Mouse (Mus musculus) embryonic facial prominence, embryonic 14.5 days (tissue): Measurements from ENCODE around the gene Polr2i. TPM values are rescaled to one million over a fixed set of nuclear protein-coding genes. Genes with fewer than 3 reads are reported as not detected.
A peak's percentile ranks its signal among the peaks of the same experiment; 100 is the strongest.

Experiments
- ATAC-seq: fragments of 200-750 bp; cut with Nextera tagmentation; 2 replicates; pipeline ENCODE4 v1.8.0; 2017; ENCODE audit warnings: low read depth, moderate number of reproducible peaks, moderate TSS enrichment
- DNase-seq: peaks from one replicate; pipeline ENCODE4 v3.0.0-alpha.2; 2015; ENCODE audit warnings: low spot score
- H3K27ac ChIP-seq: fragments of 300-500 bp; sonication (generic); replicated peaks from 2 replicates; pipeline ENCODE4 v1.5.1; 2014; ENCODE audit warnings: low read depth, mild to moderate bottlenecking, low read length, moderate library complexity
- H3K27me3 ChIP-seq: fragments of 300-500 bp; sonication (generic); replicated peaks from 2 replicates; pipeline ENCODE4 v1.6.1; 2014; ENCODE audit warnings: low read length; ENCODE audit not compliant: control insufficient read depth, insufficient read depth
- H3K36me3 ChIP-seq: fragments of 300-500 bp; sonication (generic); 2 replicates; pipeline ENCODE4 v1.6.1; 2014; ENCODE audit warnings: low read length, mixed read lengths; ENCODE audit not compliant: control insufficient read depth, insufficient read depth
- H3K4me1 ChIP-seq: fragments of 300-500 bp; sonication (generic); 2 replicates; pipeline ENCODE4 v1.6.1; 2014; ENCODE audit warnings: antibody characterized with exemption, low read length; ENCODE audit not compliant: control insufficient read depth, insufficient read depth
- H3K4me2 ChIP-seq: fragments of 300-500 bp; sonication (generic); 2 replicates; pipeline ENCODE4 v1.6.1; 2014; ENCODE audit warnings: low read depth, mild to moderate bottlenecking, low read length, moderate library complexity, mixed read lengths
- H3K4me3 ChIP-seq: fragments of 300-500 bp; sonication (generic); 2 replicates; pipeline ENCODE4 v1.5.1; 2014; ENCODE audit warnings: low read depth, mild to moderate bottlenecking, low read length
- H3K9ac ChIP-seq: fragments of 300-500 bp; sonication (generic); 2 replicates; pipeline ENCODE4 v1.6.1; 2014; ENCODE audit warnings: low read depth, mild to moderate bottlenecking, low read length, moderate library complexity, mixed read lengths
- H3K9me3 ChIP-seq: fragments of 300-500 bp; sonication (generic); 2 replicates; pipeline ENCODE4 v1.6.1; 2016; ENCODE audit warnings: low read length; ENCODE audit not compliant: control insufficient read depth
- WGBS: fragments of 180-500 bp; shearing (Covaris S2); extraction: QIAGEN DNeasy Blood & Tissue Kit; methylation state at CpG from one replicate; pipeline ENCODE4 v1.1.7; 2014; 5-methylcytosine and 5-hydroxymethylcytosine counted together
- polyA plus RNA-seq: library from polyadenylated mRNA; unstranded; fragments of >200 nt; fragmentation: Nextera tagmentation; extraction: Ambion mirVana; gene quantifications from 2 replicates; pipeline ENCODE4 v1.2.1, GENCODE M21; 2014

Gene Polr2i
- polyA plus RNA-seq, 1 experiment from 2014 or later = 180 TPM

GRCm38 (mm10) chr7:30216723-30217151 lies 15.0 kb upstream of the Polr2i start:
- H3K9ac ChIP-seq = no peak overlapping the region

GRCm38 (mm10) chr7:30217277-30217676 lies 14.5 kb upstream of the Polr2i start:
- no peaks in the 10 kb centered on the region for H3K27me3 ChIP-seq
- H3K9ac ChIP-seq = no peak overlapping the region
- H3K4me2 ChIP-seq = no peak overlapping the region
- H3K27ac ChIP-seq = no peak overlapping the region
- WGBS = 83% methylated on average over 2 of the region's 2 CpGs
- H3K4me1 ChIP-seq = no peaks in the 10 kb centered on the region
- no peaks in the 10 kb centered on the region for H3K9me3 ChIP-seq
- no peak overlapping the region for H3K4me3 ChIP-seq
- ATAC-seq = no peak
- no peak for DNase-seq
- no peaks in the 10 kb centered on the region for H3K36me3 ChIP-seq

More at GRCm38 (mm10) chr7:30216723-30217151, 15.0 kb upstream of the Polr2i start:
- Histone ChIP-seq H3K27ac (no peak overlapping the region), H3K36me3 (no peaks in the 10 kb centered on the region), H3K9me3 (no peaks in the 10 kb centered on the region), H3K4me2 (peak overlapping the region; percentile 51), H3K27me3 (no peaks in the 10 kb centered on the region), H3K4me3 (no peak overlapping the region), H3K4me1 (no peaks in the 10 kb centered on the region)
- DNase-seq = peak; percentile 94
- peak; percentile 72 for ATAC-seq
- 1% methylated on average over 15 of the region's 16 CpGs for WGBS

- H3K4me1 ChIP-seq = no peaks in the 10 kb centered on the region
- peaks cover 18% of the 10 kb centered on the region for H3K36me3 ChIP-seq
- peak overlapping the region; percentile 35; the same call in 1 of the 2 replicates for H3K27ac ChIP-seq
- no peaks in the 10 kb centered on the region for H3K9me3 ChIP-seq
- 1% methylated on average over 15 of the region's 16 CpGs for WGBS
- H3K27me3 ChIP-seq = no peaks in the 10 kb centered on the region
- peak overlapping the region; percentile 47 for H3K4me3 ChIP-seq
- DNase-seq (peak; percentile 84), ATAC-seq (peak; percentile 68)
- peak overlapping the region; percentile 85 for H3K4me2 ChIP-seq
- peak overlapping the region; percentile 56 for H3K9ac ChIP-seq
These were observed 12.3 kb upstream of the Polr2i start for GRCm38 (mm10) chr7:30219293-30220007.

GRCm38 (mm10) chr7:30220008-30220356 lies 11.8 kb upstream of the Polr2i start:
- no peak overlapping the region for H3K27ac ChIP-seq
- no peak for DNase-seq

GRCm38 (mm10) chr7:30221433-30221832 lies 10.3 kb upstream of the Polr2i start:
- no peaks in the 10 kb centered on the region for H3K4me1 ChIP-seq
- no peaks in the 10 kb centered on the region for H3K27me3 ChIP-seq
- ATAC-seq (no peak), DNase-seq (no peak)
- H3K27ac ChIP-seq = no peak overlapping the region
- H3K36me3 ChIP-seq = peaks cover 35% of the 10 kb centered on the region
- H3K4me2 ChIP-seq = no peak overlapping the region
- no peak overlapping the region for H3K4me3 ChIP-seq
- WGBS = 80% methylated on average over 3 of the region's 3 CpGs
- no peaks in the 10 kb centered on the region for H3K9me3 ChIP-seq
- no peak overlapping the region for H3K9ac ChIP-seq

More at GRCm38 (mm10) chr7:30220008-30220356, 11.8 kb upstream of the Polr2i start:
- H3K9me3 ChIP-seq = no peaks in the 10 kb centered on the region
- WGBS = 21% methylated on average over 11 of the region's 11 CpGs
- H3K36me3 ChIP-seq = peaks cover 24% of the 10 kb centered on the region
- H3K4me3 ChIP-seq = peak overlapping the region; percentile 47
- H3K4me2 ChIP-seq = peak overlapping the region; percentile 85
- ATAC-seq = no peak
- no peaks in the 10 kb centered on the region for H3K27me3 ChIP-seq
- no peaks in the 10 kb centered on the region for H3K4me1 ChIP-seq
- peak overlapping the region; percentile 56 for H3K9ac ChIP-seq

- no peaks in the 10 kb centered on the region for H3K9me3 ChIP-seq
- 94% methylated on average over 5 of the region's 5 CpGs for WGBS
- H3K4me1 ChIP-seq = no peaks in the 10 kb centered on the region
- H3K9ac ChIP-seq = no peak overlapping the region
- ATAC-seq (no peak), DNase-seq (no peak)
- H3K4me2 ChIP-seq = no peak overlapping the region
- H3K36me3 ChIP-seq = peaks cover 43% of the 10 kb centered on the region
- H3K27me3 ChIP-seq = no peaks in the 10 kb centered on the region
- no peak overlapping the region for H3K27ac ChIP-seq
- no peak overlapping the region for H3K4me3 ChIP-seq
These were observed 9.5 kb upstream of the Polr2i start for GRCm38 (mm10) chr7:30222205-30222604.

GRCm38 (mm10) chr7:30224206-30224605 lies 7.5 kb upstream of the Polr2i start:
- no peaks in the 10 kb centered on the region for H3K27me3 ChIP-seq
- H3K9ac ChIP-seq = no peak overlapping the region
- WGBS = 94% methylated on average over 12 of the region's 12 CpGs
- no peak overlapping the region for H3K4me3 ChIP-seq
- no peaks in the 10 kb centered on the region for H3K9me3 ChIP-seq
- H3K4me2 ChIP-seq = no peak overlapping the region
- DNase-seq (no peak), ATAC-seq (no peak)
- peaks cover 60% of the 10 kb centered on the region for H3K36me3 ChIP-seq
- H3K27ac ChIP-seq = no peak overlapping the region
- H3K4me1 ChIP-seq = no peaks in the 10 kb centered on the region

- under 1% methylated on average over 16 of the region's 16 CpGs for WGBS
- peak overlapping the region; percentile 92 for H3K27ac ChIP-seq
- peaks cover 6% of the 10 kb centered on the region for H3K4me1 ChIP-seq
- H3K9ac ChIP-seq = peak overlapping the region; percentile 83
- ATAC-seq = no peak
- no peak for DNase-seq
- H3K4me3 ChIP-seq = peak overlapping the region; percentile 72
- H3K36me3 ChIP-seq = peaks cover 49% of the 10 kb centered on the region
- H3K9me3 ChIP-seq = no peaks in the 10 kb centered on the region
- no peaks in the 10 kb centered on the region for H3K27me3 ChIP-seq
- H3K4me2 ChIP-seq = peak overlapping the region; percentile 78
These were observed 450 bp upstream of the Polr2i start for GRCm38 (mm10) chr7:30231328-30231668.

GRCm38 (mm10) chr7:30232631-30233148 lies 942 bp downstream of the Polr2i start:
- no peaks in the 10 kb centered on the region for H3K9me3 ChIP-seq
- ATAC-seq = peak; percentile 7; the same call in 1 of the 2 replicates

More at GRCm38 (mm10) chr7:30232631-30233148, 942 bp downstream of the Polr2i start:
- Histone ChIP-seq H3K27me3 (no peaks in the 10 kb centered on the region), H3K4me3 (peak overlapping the region; percentile 72), H3K27ac (peak overlapping the region; percentile 92; the same call in 1 of the 2 replicates), H3K4me1 (peaks cover 6% of the 10 kb centered on the region), H3K9ac (peak overlapping the region; percentile 83), H3K36me3 (peaks cover 35% of the 10 kb centered on the region; the same call in 1 of the 2 replicates), H3K4me2 (peak overlapping the region; percentile 74)
- peak; percentile 70 for DNase-seq
- under 1% methylated on average over 24 of the region's 24 CpGs for WGBS
